Mouse (Mus musculus) kidney, adult 8-10 months (tissue): ENCODE measurements around the gene Fam173a.

ENCODE experiments used
- DNase-seq, 2 experiments: peaks; one replicate each; pipeline ENCODE4 v3.0.0; 2022

Fam173a gene

GRCm38 (mm10) chr17:25792615-25793014, at the start of gene Fam173a:
Gene Fam173a, minus strand, starts transcription at chr17:25792901.
- DNase-seq: peak; percentile 70 to 76

DNA sequence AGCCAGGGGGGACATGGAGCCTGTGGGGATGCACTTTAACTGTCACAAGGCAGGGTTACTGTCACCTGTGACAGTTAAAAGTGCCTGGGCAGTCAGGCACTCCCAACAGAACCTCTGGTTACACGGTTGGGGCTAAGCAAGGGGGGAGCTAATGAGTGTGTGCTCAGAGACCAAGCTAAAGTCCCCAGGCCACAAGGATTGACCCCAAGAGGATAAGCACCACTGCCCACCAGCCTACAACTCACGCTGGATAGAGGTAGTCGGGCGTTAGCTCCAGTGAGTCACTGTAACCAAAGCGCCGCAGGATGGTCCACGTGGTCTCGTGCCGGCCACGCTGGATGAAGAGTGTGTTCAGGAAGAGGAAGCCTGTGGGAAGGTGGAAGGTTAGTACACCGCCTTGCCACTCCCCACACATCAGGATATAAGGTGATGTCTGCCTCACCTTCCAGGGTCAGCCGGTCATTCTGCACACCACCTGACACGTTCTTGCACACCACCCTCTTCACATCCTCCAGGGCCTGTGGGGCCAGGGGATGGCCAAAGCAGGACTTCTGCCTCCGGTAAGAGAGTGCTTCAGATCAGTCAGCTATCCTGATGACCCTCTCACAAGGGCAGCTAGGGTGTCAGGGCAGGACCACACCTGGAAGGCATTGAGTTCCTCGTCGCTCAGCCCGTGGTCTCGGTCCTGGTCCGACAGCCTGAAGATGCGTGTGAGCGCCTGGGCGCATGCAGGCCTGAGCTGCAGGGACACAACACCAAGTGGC, 48.6 kb upstream of the Fam173a start, which contains the start of gene Gm20683:
Gene Gm20683 (minus strand): TSS at position 647 of the 764 bp plus-strand sequence.
- no peak for DNase-seq

- DNase-seq: no peak
Measured at GRCm38 (mm10) chr17:25840519-25840918, 47.8 kb upstream of the Fam173a start.

DNA sequence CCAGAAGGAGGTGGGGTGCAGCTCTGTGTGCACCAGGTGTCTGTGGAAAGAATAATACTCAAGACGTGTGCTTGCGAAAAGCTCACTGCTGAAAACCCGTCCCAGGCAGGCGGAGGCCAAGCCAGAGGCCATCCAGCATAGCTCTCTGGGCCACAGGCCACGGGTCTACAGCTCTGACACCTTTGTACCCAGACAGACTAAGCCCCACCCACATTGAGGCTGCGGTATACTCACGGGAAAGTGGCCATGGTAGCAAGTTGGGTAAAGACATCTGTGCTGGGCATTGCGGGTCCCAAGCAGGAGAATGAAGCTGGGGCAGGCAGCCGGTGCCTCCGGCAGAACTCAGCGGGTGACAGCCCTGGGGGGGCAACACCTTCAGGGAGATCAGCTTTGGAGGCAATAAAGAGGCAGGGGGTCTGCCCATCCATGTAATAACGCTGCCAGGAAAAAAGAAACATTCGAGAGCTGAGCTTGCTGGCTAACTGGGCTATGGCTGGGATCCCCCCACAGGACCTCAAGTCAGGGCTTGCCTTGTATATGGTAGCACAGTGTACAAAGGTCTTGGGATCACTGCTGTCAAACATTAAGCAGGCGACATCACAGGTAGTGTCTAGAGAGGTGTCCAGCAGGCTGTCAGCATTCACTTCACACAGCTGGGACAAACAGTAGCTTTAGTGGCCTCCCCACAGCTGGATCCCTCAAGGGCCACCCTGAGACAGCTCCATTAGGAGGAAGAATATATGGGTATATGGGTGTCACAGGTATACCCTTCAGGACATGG, 46.9 kb upstream of the Fam173a start:
- peak; percentile 69 to 70 for DNase-seq

GRCm38 (mm10) chr17:25838904-25839303, 46.2 kb upstream of the Fam173a start:
- no peak for DNase-seq

GRCm38 (mm10) chr17:25837533-25837932, 44.8 kb upstream of the Fam173a start:
- DNase-seq: no peak

- peak; percentile 65 to 72 for DNase-seq
Measured at GRCm38 (mm10) chr17:25837076-25837410, 44.3 kb upstream of the Fam173a start, which contains the start of gene Rhbdl1. Gene Rhbdl1, minus strand, starts transcription at chr17:25837295.

- DNase-seq: peak in 1 of 2 experiments; percentile 52
Measured at GRCm38 (mm10) chr17:25836397-25837075, 43.8 kb upstream of the Fam173a start.

GRCm38 (mm10) chr17:25835816-25836215, 43.1 kb upstream of the Fam173a start:
- DNase-seq: no peak

- DNase-seq: no peak
Measured at GRCm38 (mm10) chr17:25835301-25835700, 42.6 kb upstream of the Fam173a start.

DNA sequence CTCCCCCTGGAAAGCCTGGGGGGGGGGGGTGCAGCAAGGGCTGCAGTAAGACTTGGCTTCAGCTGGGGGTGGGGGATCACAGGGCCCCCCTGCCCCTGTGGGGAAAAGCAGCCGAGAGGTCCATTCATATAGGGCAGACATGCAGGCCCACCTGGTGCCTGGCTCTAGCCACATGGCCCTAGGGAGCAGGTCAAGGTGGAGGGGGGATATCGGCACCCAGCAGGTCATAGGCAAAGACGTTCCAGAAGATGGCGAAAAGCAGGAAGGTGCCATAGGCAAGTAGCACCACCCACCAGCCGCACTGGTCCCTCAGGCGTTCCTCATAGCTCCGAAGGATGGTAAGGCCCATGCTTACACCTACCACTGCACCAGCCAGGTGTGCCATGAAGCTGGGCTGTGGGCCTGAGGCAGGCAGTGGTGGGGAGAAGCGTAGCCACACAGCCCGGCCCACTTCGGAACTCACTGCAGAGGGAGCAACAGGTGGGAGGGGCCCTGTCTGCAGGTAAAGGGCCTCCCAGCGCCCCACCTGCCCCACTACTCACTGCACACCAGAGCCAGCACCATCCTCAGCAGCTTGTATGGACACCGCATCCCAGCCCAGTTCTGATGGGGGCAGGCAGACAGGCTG, 42.0 kb upstream of the Fam173a start:
- DNase-seq: no peak

DNA sequence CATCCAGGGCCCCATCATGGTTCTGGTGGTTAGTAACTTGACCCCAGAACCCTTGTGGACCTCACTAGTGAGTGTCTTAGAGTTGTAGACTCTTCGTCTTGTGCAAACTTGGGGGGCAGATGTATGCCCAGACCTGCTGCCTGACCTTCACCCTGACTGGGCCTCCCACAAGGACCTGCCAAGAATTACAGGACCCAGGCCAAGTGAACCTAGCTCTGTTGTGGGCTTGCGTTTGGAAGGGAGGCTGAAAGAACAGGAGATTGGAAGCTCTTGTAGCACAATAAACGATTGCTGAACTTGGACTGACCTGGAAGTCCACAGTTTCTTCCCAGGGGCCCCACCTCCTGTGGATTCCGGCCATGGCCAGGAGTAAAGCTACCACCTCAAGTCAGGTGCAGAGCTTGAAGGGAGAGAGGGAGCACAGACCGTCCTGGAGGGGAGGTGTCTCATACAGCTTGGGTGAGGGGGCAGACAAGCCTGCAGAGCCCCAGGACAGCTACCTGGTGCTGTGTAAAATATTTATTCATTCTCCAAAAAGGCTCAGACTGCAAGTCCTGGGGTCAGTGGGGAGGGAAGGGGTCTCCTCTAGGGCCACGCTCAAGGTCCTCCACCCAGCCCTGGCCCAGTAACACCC, 41.4 kb upstream of the Fam173a start:
- DNase-seq: peak; percentile 80 to 88

DNA sequence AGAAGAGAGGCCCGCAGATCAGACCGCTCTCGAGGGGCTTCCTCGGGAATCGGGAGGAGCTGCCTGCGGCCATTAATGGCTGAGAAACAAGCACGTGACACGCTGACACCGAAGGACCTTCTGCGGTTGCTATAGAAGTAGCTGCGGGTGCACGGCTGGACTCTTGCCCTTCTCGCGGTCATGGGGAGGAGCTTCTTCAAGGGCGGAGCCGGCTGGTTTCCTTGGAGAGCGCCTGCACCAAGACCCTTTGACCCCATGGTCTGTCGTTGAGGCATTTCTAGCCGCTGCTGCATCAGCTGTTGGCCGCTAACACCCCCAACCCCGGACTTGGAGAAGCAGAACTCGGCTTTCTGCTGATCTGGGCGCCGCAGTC, 40.6 kb upstream of the Fam173a start, which contains the start of gene Stub1:
Gene Stub1 (minus strand): TSS at position 114 of the 373 bp plus-strand sequence.
- DNase-seq: peak; percentile 97 to 98

- DNase-seq: peak; percentile 100
Measured at GRCm38 (mm10) chr17:25832436-25833290, 40.0 kb upstream of the Fam173a start.

DNA sequence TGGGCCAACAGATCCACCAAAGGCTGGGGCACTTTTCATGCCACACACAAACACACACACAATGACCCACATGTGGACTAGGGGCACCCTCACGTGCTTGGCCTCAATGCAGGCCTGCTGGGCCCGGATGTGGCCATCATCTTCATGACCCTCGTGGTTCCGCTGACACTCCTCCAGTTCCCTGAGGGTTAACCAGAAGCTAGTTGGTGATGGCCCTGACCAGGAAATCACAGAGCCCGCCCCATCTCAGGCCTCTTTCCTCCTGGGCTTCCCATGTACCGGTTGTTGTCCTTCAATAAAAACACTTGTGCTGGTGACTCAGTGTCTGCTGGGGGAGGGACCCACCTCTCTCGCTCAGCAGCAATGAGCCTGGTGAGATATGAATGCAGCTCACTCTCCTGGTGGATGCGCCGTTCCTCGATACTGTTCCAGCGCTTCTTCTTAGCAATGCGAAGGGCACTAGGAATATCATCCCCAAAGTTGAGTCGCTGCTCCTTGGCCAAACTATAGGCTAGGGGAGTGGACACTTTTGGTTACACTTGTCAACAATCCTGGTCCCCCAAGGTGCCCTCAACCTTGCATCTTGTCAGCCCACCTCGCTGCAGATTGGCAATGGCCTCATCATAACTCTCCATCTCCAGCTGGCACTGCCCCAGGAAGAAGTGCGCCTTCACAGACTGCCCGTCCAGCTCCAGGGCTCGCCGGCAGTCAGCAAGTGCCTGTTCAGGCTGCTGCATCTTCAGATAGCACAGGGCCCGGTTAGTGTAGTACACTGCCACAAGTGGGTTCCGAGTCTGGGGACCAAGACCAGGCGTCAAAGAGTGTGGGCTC, 39.0 kb upstream of the Fam173a start:
- DNase-seq: peak; percentile 41 to 49

DNA sequence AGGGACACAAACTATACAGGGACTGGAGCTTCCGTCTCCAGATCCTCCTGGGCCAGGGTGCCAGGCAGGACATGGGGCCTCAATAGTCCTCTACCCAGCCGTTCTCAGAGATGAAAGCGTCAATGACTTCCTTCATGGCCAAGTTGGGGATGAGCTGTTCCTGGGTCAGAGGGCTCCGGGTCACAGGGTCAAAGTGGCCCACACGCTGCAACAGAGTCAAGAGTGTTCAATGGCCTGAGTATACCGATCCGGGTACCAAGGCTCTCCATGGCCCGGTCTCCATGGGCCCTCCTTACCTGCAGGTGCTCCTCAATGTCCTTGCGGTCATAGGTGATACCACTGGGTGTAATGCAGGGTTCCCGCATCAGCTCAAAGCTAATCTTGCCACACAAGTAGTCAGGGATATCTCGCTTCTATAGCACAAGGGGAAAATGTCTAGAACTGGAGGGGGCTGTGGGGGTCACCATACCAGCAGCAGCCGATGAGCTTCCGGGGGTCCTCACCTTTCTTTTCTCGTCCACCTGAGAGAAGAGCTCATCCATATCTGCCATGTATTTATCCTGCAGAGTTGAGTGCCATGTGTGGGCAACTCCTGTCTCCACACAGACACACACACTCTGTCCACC, 38.2 kb upstream of the Fam173a start:
- peak in 1 of 2 experiments; percentile 17 for DNase-seq

DNA sequence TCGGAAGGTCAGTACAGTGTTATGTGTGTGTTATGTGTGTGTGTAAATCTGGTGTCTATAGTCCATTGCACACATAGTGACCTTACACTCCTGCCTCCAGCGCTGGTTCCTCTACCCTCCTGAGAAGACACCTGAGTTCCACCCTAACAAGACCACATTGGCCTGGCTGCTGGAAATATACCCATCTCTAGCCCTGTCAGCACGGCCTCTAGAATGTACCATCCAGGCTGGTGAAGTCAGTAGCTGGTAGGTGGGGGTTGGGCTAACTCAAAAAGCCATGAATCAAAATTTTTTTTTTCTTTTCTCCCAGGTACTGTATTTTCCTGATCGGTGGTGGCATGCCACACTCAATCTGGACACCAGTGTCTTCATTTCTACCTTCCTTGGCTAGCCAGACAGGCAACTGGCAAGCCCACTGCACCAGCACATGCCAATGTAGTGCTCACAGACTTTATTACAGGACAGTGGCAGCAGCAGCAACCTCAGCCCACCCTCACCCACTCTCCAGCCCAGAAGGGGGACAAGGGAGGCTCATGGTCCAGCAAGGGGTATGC, 37.6 kb upstream of the Fam173a start:
- DNase-seq: peak in 1 of 2 experiments; percentile 10

DNA sequence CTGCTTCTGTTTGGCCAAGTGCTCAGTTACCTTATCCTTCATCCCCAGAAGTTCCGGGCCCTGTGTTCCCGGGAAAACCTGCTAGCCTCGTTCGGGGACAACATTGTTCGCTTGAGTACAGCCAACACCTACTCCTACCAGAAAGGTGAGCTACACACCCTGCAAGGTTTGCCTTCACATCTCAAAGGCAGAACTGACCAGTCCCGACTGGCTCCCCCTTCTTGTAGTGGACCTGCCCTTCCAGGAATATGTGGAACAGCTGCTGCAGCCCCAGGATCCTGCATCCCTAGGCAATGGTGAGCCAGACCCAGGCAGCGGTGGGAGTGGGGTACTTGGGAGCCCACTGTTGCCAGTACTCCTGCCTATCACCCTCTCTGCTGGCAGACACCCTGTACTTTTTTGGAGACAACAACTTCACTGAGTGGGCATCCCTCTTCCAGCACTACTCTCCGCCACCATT, 36.9 kb upstream of the Fam173a start:
- DNase-seq: peak in 1 of 2 experiments; percentile 15
